Comparison of ENCODE assay signal across 8 mouse cellular contexts in genomic region chr4:134401181-134401661, GRCm38 (mm10). TPM values are rescaled to one million over a fixed set of nuclear protein-coding genes. Genes with fewer than 3 reads are reported as not detected.
DNase-seq lines count a peak whose midpoint lies in the region; ATAC-seq and TF ChIP-seq lines count a peak whose summit lies in the region.

No protein-coding gene starts in this region.

- no peak for TF ChIP-seq RAD21 in MEL (IDR thresholded peaks at IDR 0.05; ENCODE audit: low read depth, low read length)

- peak; percentile 80 for DNase-seq in MEL (ENCODE audit: low read depth, low spot score)
- DNase-seq in embryo, embryonic 10 days (ENCODE audit: low spot score): peak; percentile 60
- DNase-seq in gastrocnemius, adult 2 months: peak; percentile 76
- DNase-seq in hindbrain, postnatal 0 days (ENCODE audit: low spot score): peak; percentile 74
- DNase-seq in left cerebral cortex, postnatal 10 days (ENCODE audit: extremely low spot score in 1 of 2, low spot score in 2 of 2): peak; percentile 63 to 77
- DNase-seq in lung, postnatal 4 days: peak; percentile 61 to 65
- DNase-seq in right cerebral cortex, postnatal 10 days (ENCODE audit: low spot score in 2 of 2): peak; percentile 85 to 89

- H3K4me3 ChIP-seq in MEL (ENCODE audit: control insufficient read depth in 1 of 2, insufficient read depth in 1 of 2, low read depth in 2 of 2, low read length in 2 of 2): peak overlapping the region; percentile 46 to 62
- H3K4me3 ChIP-seq in gastrocnemius, adult 2 months: peak overlapping the region; percentile 65
- H3K4me3 ChIP-seq in hindbrain, postnatal 0 days (ENCODE audit: low read length): peak overlapping the region; percentile 30

- TF ChIP-seq CTCF in MEL (IDR thresholded peaks at IDR 0.05 in 2 of 3, conservative IDR thresholded peaks at IDR 0.05 in 1 of 3; ENCODE audit: control insufficient read depth in 1 of 3, insufficient read depth in 1 of 3, low read depth in 2 of 3, low read length in 3 of 3, poor library complexity in 1 of 3, severe bottlenecking in 1 of 3): no peak
- no peak for TF ChIP-seq CTCF in gastrocnemius, adult 2 months (IDR thresholded peaks at IDR 0.05)
- TF ChIP-seq CTCF in hindbrain, postnatal 0 days (IDR thresholded peaks at IDR 0.05; ENCODE audit: low read depth): no peak

- no peaks in the 10 kb centered on the region; a peak in 1 of 4 replicates for H3K36me3 ChIP-seq in MEL (ENCODE audit: control insufficient read depth in 1 of 2, insufficient read depth in 2 of 2, low read length in 2 of 2)
- H3K36me3 ChIP-seq in hindbrain, postnatal 0 days (ENCODE audit: insufficient read depth, low read length): no peaks in the 10 kb centered on the region

- TF ChIP-seq EP300 in MEL (IDR thresholded peaks at IDR 0.05; ENCODE audit: low read depth in 1 of 2, low read length in 2 of 2): no peak

- H3K9me3 ChIP-seq in MEL (replicated peaks; ENCODE audit: insufficient read depth, low read length): no peaks in the 10 kb centered on the region
- H3K9me3 ChIP-seq in hindbrain, postnatal 0 days (ENCODE audit: low read length): no peaks in the 10 kb centered on the region

- peaks cover 5 to 16% of the 10 kb centered on the region in 2 experiments; a peak in 3 of 4 replicates for H3K4me1 ChIP-seq in MEL (ENCODE audit: control insufficient read depth in 1 of 2, insufficient read depth in 2 of 2, low read length in 2 of 2)
- peaks cover 12% of the 10 kb centered on the region for H3K4me1 ChIP-seq in hindbrain, postnatal 0 days (ENCODE audit: insufficient read depth, low read length)

- H3K79me2 ChIP-seq in MEL (ENCODE audit: control insufficient read depth, insufficient read depth, low read length, poor library complexity): no peaks in the 10 kb centered on the region; the same call in 1 of the 2 replicates

- H3K27ac ChIP-seq in MEL (ENCODE audit: control insufficient read depth, low read depth, low read length): no peak overlapping the region
- H3K27ac ChIP-seq in gastrocnemius, adult 2 months: peak overlapping the region; percentile 41
- H3K27ac ChIP-seq in hindbrain, postnatal 0 days: peak overlapping the region; percentile 74

- peak; percentile 85 for ATAC-seq in hindbrain, postnatal 0 days
- ATAC-seq in activated CD4-positive, CD25-positive, alpha-beta regulatory T cell, adult 4 months: no peak

- H3K27me3 ChIP-seq in MEL (ENCODE audit: control insufficient read depth in 1 of 2, insufficient read depth in 2 of 2, low read length in 2 of 2): no peaks in the 10 kb centered on the region
- H3K27me3 ChIP-seq in hindbrain, postnatal 0 days (ENCODE audit: insufficient read depth, low read length): no peaks in the 10 kb centered on the region

- 8% methylated on average over 19 of the region's 19 CpGs for WGBS in hindbrain, postnatal 0 days

- no peak for TF ChIP-seq POLR2A in MEL (IDR thresholded peaks at IDR 0.05; ENCODE audit: control insufficient read depth in 1 of 2, insufficient read depth in 1 of 2, low read depth in 1 of 2, low read length in 2 of 2, poor library complexity in 1 of 2)

- H3K9ac ChIP-seq in MEL (ENCODE audit: control insufficient read depth, low read depth, low read length, poor library complexity, severe bottlenecking): peak overlapping the region; percentile 46
- peak overlapping the region; percentile 45; the same call in 1 of the 2 replicates for H3K9ac ChIP-seq in hindbrain, postnatal 0 days (replicated peaks; ENCODE audit: low read length)

- H3K4me2 ChIP-seq in hindbrain, postnatal 0 days (ENCODE audit: low read depth, low read length): peak overlapping the region; percentile 59

- intact Hi-C loops in gastrocnemius, adult 2 months (cut with DNase I): no loop called here
- intact Hi-C loops in left cerebral cortex, postnatal 10 days (cut with DNase I): loop anchor here (5.0 kb wide), 1 partner anchor 36 kb away; no protein-coding TSS in a partner anchor

TF ChIP-seq in MEL, 35 proteins besides CTCF, POLR2A, EP300 and RAD21:
- TF ChIP-seq MYC (IDR thresholded peaks at IDR 0.05; ENCODE audit: low read depth, low read length): no peak
- no peak for TF ChIP-seq KAT2A (conservative IDR thresholded peaks at IDR 0.05; ENCODE audit: low read depth, low read length)
- no peak for TF ChIP-seq HCFC1 (IDR thresholded peaks at IDR 0.05; ENCODE audit: low read depth, low read length)
- TF ChIP-seq POLR2AphosphoS5 (IDR thresholded peaks at IDR 0.05; ENCODE audit: borderline replicate concordance, low read depth, low read length): no peak
- TF ChIP-seq USF1 (IDR thresholded peaks at IDR 0.05; ENCODE audit: low read depth, low read length): peak; percentile 88
- 0 out of 2 replicates have a peak, but pooled peaks have one; percentile 12 for TF ChIP-seq TBP (IDR thresholded peaks at IDR 0.05; ENCODE audit: low read depth, low read length)
- TF ChIP-seq MXI1 (IDR thresholded peaks at IDR 0.05; ENCODE audit: low read depth, low read length): peak; percentile 91
- TF ChIP-seq SIN3A (IDR thresholded peaks at IDR 0.05; ENCODE audit: low read length): peak; percentile 85
- TF ChIP-seq MEF2A (IDR thresholded peaks at IDR 0.05; ENCODE audit: extremely low read depth, insufficient replicate concordance, low read depth, low read length, poor library complexity, severe bottlenecking): no peak
- no peak for TF ChIP-seq MAZ (IDR thresholded peaks at IDR 0.05; ENCODE audit: low read depth, low read length)
- no peak for TF ChIP-seq GABPA (IDR thresholded peaks at IDR 0.05; ENCODE audit: low read depth, low read length)
- TF ChIP-seq MAX (IDR thresholded peaks at IDR 0.05; ENCODE audit: low read length): peak; percentile 56
- TF ChIP-seq BHLHE40 (IDR thresholded peaks at IDR 0.05; ENCODE audit: borderline replicate concordance, low read depth, low read length): peak; percentile 27; the same call in 1 of the 2 replicates
- 0 out of 2 replicates have a peak, but pooled peaks have one; percentile 3 for TF ChIP-seq ETS1 (IDR thresholded peaks at IDR 0.05; ENCODE audit: low read depth, low read length)
- no peak for TF ChIP-seq NRF1 (IDR thresholded peaks at IDR 0.05; ENCODE audit: insufficient read depth, low read depth, low read length, poor library complexity, severe bottlenecking)
- TF ChIP-seq USF2 (IDR thresholded peaks at IDR 0.05; ENCODE audit: borderline replicate concordance in 1 of 2, insufficient read depth in 1 of 2, low read depth in 1 of 2, low read length in 2 of 2): peak in 1 of 2 experiments; percentile 34; a peak in 1 of 4 replicates

RNA-seq across cellular contexts. Expression of gene Pafah2, which starts 5.1 kb away (rescaled TPM):
- total RNA-seq in MEL (2012; rRNA removed): 6.0 TPM in 2 replicates
- polyA plus RNA-seq in MEL (2012; ENCODE audit: insufficient read depth in 1 of 2, insufficient read length in 2 of 2, low read depth in 1 of 2, low replicate concordance in 2 of 2, missing spikeins in 1 of 2): 10 to 100 TPM in 1 of 2 experiments, not detected in 1; 10.6 TPM
- 1 to 10 TPM; 2.6 to 4.0 TPM for total RNA-seq in gastrocnemius, adult 2 months (2021)
- 12.1 and 17.9 TPM in 2 replicates for total RNA-seq in hindbrain, postnatal 0 days (2014; rRNA removed)
- 5.3 and 6.7 TPM in 2 replicates for polyA plus RNA-seq in hindbrain, postnatal 0 days (2015; fragmentation: Nextera tagmentation; extraction: Ambion mirVana)
- total RNA-seq in left cerebral cortex, postnatal 10 days (2021): 10 to 100 TPM; 11.3 to 12.9 TPM
- under 1 TPM; 0.70 to 0.90 TPM for polyA plus RNA-seq in activated CD4-positive, CD25-positive, alpha-beta regulatory T cell, adult 4 months (2017; shearing (Covaris generic))

RNA-seq across cellular contexts. Expression of gene Extl1, which starts 17.6 kb away (rescaled TPM):
- total RNA-seq in MEL (2012; rRNA removed): 0.03 and 0.04 TPM in 2 replicates
- polyA plus RNA-seq in MEL (2012; ENCODE audit: insufficient read depth in 1 of 2, insufficient read length in 2 of 2, low read depth in 1 of 2, low replicate concordance in 2 of 2, missing spikeins in 1 of 2): under 1 TPM in 1 of 2 experiments, not detected in 1; 0.33 TPM
- 10 to 100 TPM; 25.1 to 27.8 TPM for total RNA-seq in gastrocnemius, adult 2 months (2021)
- 0.54 and 1.8 TPM in 2 replicates for total RNA-seq in hindbrain, postnatal 0 days (2014; rRNA removed)
- polyA plus RNA-seq in hindbrain, postnatal 0 days (2015; fragmentation: Nextera tagmentation; extraction: Ambion mirVana): 0.39 and 0.66 TPM in 2 replicates
- total RNA-seq in left cerebral cortex, postnatal 10 days (2021): 10 to 100 TPM; 29.6 to 31.2 TPM
- polyA plus RNA-seq in activated CD4-positive, CD25-positive, alpha-beta regulatory T cell, adult 4 months (2017; shearing (Covaris generic)): 1 to 10 TPM in 1 of 2 experiments, under 1 TPM in 1; 0.16 to 1.4 TPM

RNA-seq across cellular contexts. Expression of gene Slc30a2, which starts 58.2 kb away (rescaled TPM):
- total RNA-seq in MEL (2012; rRNA removed): 0.46 and 0.54 TPM in 2 replicates
- polyA plus RNA-seq in MEL (2012; ENCODE audit: insufficient read depth in 1 of 2, insufficient read length in 2 of 2, low read depth in 1 of 2, low replicate concordance in 2 of 2, missing spikeins in 1 of 2): under 1 TPM in 1 of 2 experiments, not detected in 1; 0.39 TPM
- total RNA-seq in gastrocnemius, adult 2 months (2021): 10 to 100 TPM in 1 of 2 experiments, 1 to 10 TPM in 1; 4.4 to 25.8 TPM
- 0.43 TPM in 1 of 2 replicates, not detected in the other for total RNA-seq in hindbrain, postnatal 0 days (2014; rRNA removed)
- 0.09 and 0.18 TPM in 2 replicates for polyA plus RNA-seq in hindbrain, postnatal 0 days (2015; fragmentation: Nextera tagmentation; extraction: Ambion mirVana)
- not detected for total RNA-seq in left cerebral cortex, postnatal 10 days (2021)
- polyA plus RNA-seq in activated CD4-positive, CD25-positive, alpha-beta regulatory T cell, adult 4 months (2017; shearing (Covaris generic)): under 1 TPM; 0.24 to 0.85 TPM
